Mouse (Mus musculus) cerebellum, adult 9-11 months (tissue): ENCODE data around the gene Cldn10.

Experiments used
- DNase-seq: peaks from one replicate; pipeline ENCODE4 v3.0.0; 2022

Gene Cldn10

GRCm38 (mm10) chr14:118831597-118831996 is 43.9 kb downstream of the Cldn10 start:
- DNase-seq = no peak

- DNase-seq = no peak
Measured at GRCm38 (mm10) chr14:118833241-118833640, 45.5 kb downstream of the Cldn10 start.

- no peak for DNase-seq
Measured at GRCm38 (mm10) chr14:118834313-118834712, 46.6 kb downstream of the Cldn10 start.

- no peak for DNase-seq
Measured at GRCm38 (mm10) chr14:118836145-118836544, 48.4 kb downstream of the Cldn10 start.

GRCm38 (mm10) chr14:118836754-118837153 is 49.0 kb downstream of the Cldn10 start:
- no peak for DNase-seq

GRCm38 (mm10) chr14:118838556-118839120 is 50.9 kb downstream of the Cldn10 start:
- no peak for DNase-seq

GRCm38 (mm10) chr14:118839416-118839815 is 51.7 kb downstream of the Cldn10 start:
- no peak for DNase-seq

- DNase-seq = no peak
Measured at GRCm38 (mm10) chr14:118840027-118840426, 52.3 kb downstream of the Cldn10 start.

- DNase-seq = no peak
Measured at GRCm38 (mm10) chr14:118842353-118842752, 54.6 kb downstream of the Cldn10 start.

GRCm38 (mm10) chr14:118846834-118847233 is 59.1 kb downstream of the Cldn10 start:
- no peak for DNase-seq

GRCm38 (mm10) chr14:118848171-118848570 is 60.5 kb downstream of the Cldn10 start:
- no peak for DNase-seq

- no peak for DNase-seq
Measured at GRCm38 (mm10) chr14:118850011-118850695, 62.4 kb downstream of the Cldn10 start.

GRCm38 (mm10) chr14:118850696-118851035 is 63.0 kb downstream of the Cldn10 start:
- DNase-seq = no peak

- no peak for DNase-seq
Measured at GRCm38 (mm10) chr14:118851496-118852107, 63.9 kb downstream of the Cldn10 start.

- DNase-seq = no peak
Measured at GRCm38 (mm10) chr14:118854371-118855114, 66.8 kb downstream of the Cldn10 start.

- no peak for DNase-seq
Measured at GRCm38 (mm10) chr14:118855141-118855800, 67.6 kb downstream of the Cldn10 start.

- no peak for DNase-seq
Measured at GRCm38 (mm10) chr14:118856563-118856962, 68.9 kb downstream of the Cldn10 start.

GRCm38 (mm10) chr14:118858318-118858717 is 70.6 kb downstream of the Cldn10 start:
- DNase-seq = no peak

GRCm38 (mm10) chr14:118862253-118862652 is 74.5 kb downstream of the Cldn10 start:
- no peak for DNase-seq

- no peak for DNase-seq
Measured at GRCm38 (mm10) chr14:118864905-118865304, 77.2 kb downstream of the Cldn10 start.

GRCm38 (mm10) chr14:118866014-118866811 is 78.5 kb downstream of the Cldn10 start:
- no peak for DNase-seq

GRCm38 (mm10) chr14:118867366-118867765 is 79.7 kb downstream of the Cldn10 start:
- no peak for DNase-seq
